Mouse (Mus musculus): ENCODE data around the gene AY074887.
A peak's percentile ranks its signal among the peaks of the same experiment; 100 is the strongest.
"Not testable (repeated sequence)": the region's sequence is repeated elsewhere in the genome, so short reads cannot be mapped to it uniquely, and the experiment has no call there.

Gene AY074887

GRCm38 (mm10) chr9:54950575-54951321 is at the start of gene AY074887, which contains the start of gene Psma4:
TSS of gene AY074887 (minus strand) at chr9:54950998.
TSS of gene Psma4 (plus strand) at chr9:54950790.
- peak; percentile 68 for DNase-seq (ENCODE audit: extremely low spot score, low read depth, low spot score)

GRCm38 (mm10) chr9:54995645-54996044 is 44.8 kb upstream of the AY074887 start:
- DNase-seq (ENCODE audit: extremely low spot score, low read depth, low spot score), result no peak

- no peak for DNase-seq (ENCODE audit: extremely low spot score, low read depth, low spot score)
Measured at GRCm38 (mm10) chr9:54994381-54994780, 43.6 kb upstream of the AY074887 start.

- DNase-seq (ENCODE audit: extremely low spot score, low read depth, low spot score), result no peak
Measured at GRCm38 (mm10) chr9:54990362-54990761, 39.6 kb upstream of the AY074887 start.

GRCm38 (mm10) chr9:54982401-54982800 is 31.6 kb upstream of the AY074887 start:
- DNase-seq (ENCODE audit: extremely low spot score, low read depth, low spot score), result no peak

GRCm38 (mm10) chr9:54981291-54982191 is 30.7 kb upstream of the AY074887 start:
- DNase-seq (ENCODE audit: extremely low spot score, low read depth, low spot score), result no peak

- no peak for DNase-seq (ENCODE audit: extremely low spot score, low read depth, low spot score)
Measured at GRCm38 (mm10) chr9:54980674-54981073, 29.9 kb upstream of the AY074887 start, which contains the start of gene Chrna5. TSS of gene Chrna5 (plus strand) at chr9:54980880.

- DNase-seq (ENCODE audit: extremely low spot score, low read depth, low spot score), result no peak
Measured at GRCm38 (mm10) chr9:54969972-54970637, 19.3 kb upstream of the AY074887 start.

GRCm38 (mm10) chr9:54963669-54964068 is 12.9 kb upstream of the AY074887 start:
- no peak for DNase-seq (ENCODE audit: extremely low spot score, low read depth, low spot score)

GRCm38 (mm10) chr9:54961059-54961458 is 10.3 kb upstream of the AY074887 start:
- no peak for DNase-seq (ENCODE audit: extremely low spot score, low read depth, low spot score)

- not testable (repeated sequence) for DNase-seq (ENCODE audit: extremely low spot score, low read depth, low spot score)
Measured at GRCm38 (mm10) chr9:54950162-54950561, 636 bp downstream of the AY074887 start.

- DNase-seq (ENCODE audit: extremely low spot score, low read depth, low spot score), result no peak
Measured at GRCm38 (mm10) chr9:54949465-54949864, 1.3 kb downstream of the AY074887 start.

GRCm38 (mm10) chr9:54946256-54946655 is 4.5 kb downstream of the AY074887 start:
- no peak for DNase-seq (ENCODE audit: extremely low spot score, low read depth, low spot score)

GRCm38 (mm10) chr9:54944467-54944866 is 6.3 kb downstream of the AY074887 start:
- no peak for DNase-seq (ENCODE audit: extremely low spot score, low read depth, low spot score)

GRCm38 (mm10) chr9:54942071-54942470 is 8.7 kb downstream of the AY074887 start:
- DNase-seq (ENCODE audit: extremely low spot score, low read depth, low spot score), result no peak

- DNase-seq (ENCODE audit: extremely low spot score, low read depth, low spot score), result no peak
Measured at GRCm38 (mm10) chr9:54932379-54932778, 18.4 kb downstream of the AY074887 start.

- no peak for DNase-seq (ENCODE audit: extremely low spot score, low read depth, low spot score)
Measured at GRCm38 (mm10) chr9:54931765-54932164, 19.0 kb downstream of the AY074887 start.

GRCm38 (mm10) chr9:54930741-54931140 is 20.1 kb downstream of the AY074887 start:
- DNase-seq (ENCODE audit: extremely low spot score, low read depth, low spot score), result no peak

- no peak for DNase-seq (ENCODE audit: extremely low spot score, low read depth, low spot score)
Measured at GRCm38 (mm10) chr9:54919946-54920345, 30.9 kb downstream of the AY074887 start.

GRCm38 (mm10) chr9:54918781-54919180 is 32.0 kb downstream of the AY074887 start:
- no peak for DNase-seq (ENCODE audit: extremely low spot score, low read depth, low spot score)

- no peak for DNase-seq (ENCODE audit: extremely low spot score, low read depth, low spot score)
Measured at GRCm38 (mm10) chr9:54918191-54918590, 32.6 kb downstream of the AY074887 start.
